Mouse (Mus musculus): ENCODE measurements around the gene Rin2. TPM values are rescaled to one million over a fixed set of nuclear protein-coding genes. Genes with fewer than 3 reads are reported as not detected.

The Rin2 gene
- polyA plus RNA-seq, 1 experiment from 2014 or later, result 11.9 TPM

- Histone ChIP-seq H3K4me2 (replicated peaks; ENCODE audit: low read depth) (no peak overlapping the region), H3K27me3 (replicated peaks; ENCODE audit: control insufficient read depth, insufficient read depth, low read length) (no peaks in the 10 kb centered on the region), H3K27ac (ENCODE audit: low read depth, low read length) (peak overlapping the region; percentile 17; the same call in 1 of the 2 replicates), H3K36me3 (ENCODE audit: control insufficient read depth, insufficient read depth) (peaks cover 75% of the 10 kb centered on the region), H3K9me3 (ENCODE audit: control insufficient read depth) (no peaks in the 10 kb centered on the region), H3K4me3 (ENCODE audit: low read depth, low read length) (no peak overlapping the region), H3K4me1 (replicated peaks; ENCODE audit: control insufficient read depth, insufficient read depth, low read length) (no peaks in the 10 kb centered on the region; the same call in 1 of the 2 replicates), H3K9ac (ENCODE audit: low read depth, low read length) (no peak overlapping the region)
- 72% methylated on average over 11 of the region's 11 CpGs for WGBS
- ATAC-seq, result no peak
- no peak for TF ChIP-seq CTCF (IDR thresholded peaks at IDR 0.05; ENCODE audit: low read depth)
These were observed 206.1 kb downstream of the Rin2 start for GRCm38 (mm10) chr2:145880887-145881747.

- no peak for ATAC-seq
- H3K4me2 ChIP-seq (replicated peaks; ENCODE audit: low read depth), result no peak overlapping the region
- 91% methylated on average over 5 of the region's 5 CpGs for WGBS
- H3K9ac ChIP-seq (ENCODE audit: low read depth, low read length), result no peak overlapping the region
- H3K9me3 ChIP-seq (ENCODE audit: control insufficient read depth), result no peaks in the 10 kb centered on the region
- H3K4me1 ChIP-seq (replicated peaks; ENCODE audit: control insufficient read depth, insufficient read depth, low read length), result no peaks in the 10 kb centered on the region; the same call in 1 of the 2 replicates
- peaks cover 72% of the 10 kb centered on the region for H3K36me3 ChIP-seq (ENCODE audit: control insufficient read depth, insufficient read depth)
- H3K4me3 ChIP-seq (ENCODE audit: low read depth, low read length), result no peak overlapping the region
- no peak for TF ChIP-seq CTCF (IDR thresholded peaks at IDR 0.05; ENCODE audit: low read depth)
- no peak overlapping the region for H3K27ac ChIP-seq (ENCODE audit: low read depth, low read length)
- no peaks in the 10 kb centered on the region for H3K27me3 ChIP-seq (replicated peaks; ENCODE audit: control insufficient read depth, insufficient read depth, low read length)
These were observed 206.9 kb downstream of the Rin2 start for GRCm38 (mm10) chr2:145881932-145882331.

GRCm38 (mm10) chr2:145882398-145882797 is 207.4 kb downstream of the Rin2 start:
- Histone ChIP-seq H3K4me2 (replicated peaks; ENCODE audit: low read depth) (no peak overlapping the region), H3K27me3 (replicated peaks; ENCODE audit: control insufficient read depth, insufficient read depth, low read length) (no peaks in the 10 kb centered on the region), H3K27ac (ENCODE audit: low read depth, low read length) (no peak overlapping the region), H3K9me3 (ENCODE audit: control insufficient read depth) (no peaks in the 10 kb centered on the region), H3K4me1 (replicated peaks; ENCODE audit: control insufficient read depth, insufficient read depth, low read length) (no peaks in the 10 kb centered on the region; the same call in 1 of the 2 replicates), H3K36me3 (ENCODE audit: control insufficient read depth, insufficient read depth) (peaks cover 68% of the 10 kb centered on the region), H3K9ac (ENCODE audit: low read depth, low read length) (no peak overlapping the region), H3K4me3 (ENCODE audit: low read depth, low read length) (no peak overlapping the region)
- no peak for ATAC-seq
- WGBS, result 22% methylated on average over 2 of the region's 2 CpGs
- TF ChIP-seq CTCF (IDR thresholded peaks at IDR 0.05; ENCODE audit: low read depth), result peak; percentile 79

GRCm38 (mm10) chr2:145884036-145884912 is 209.3 kb downstream of the Rin2 start:
- no peaks in the 10 kb centered on the region; the same call in 1 of the 2 replicates for H3K4me1 ChIP-seq (replicated peaks; ENCODE audit: control insufficient read depth, insufficient read depth, low read length)
- 47% methylated on average over 17 of the region's 17 CpGs for WGBS
- H3K36me3 ChIP-seq (ENCODE audit: control insufficient read depth, insufficient read depth), result peaks cover 50% of the 10 kb centered on the region
- ATAC-seq, result no peak
- no peak overlapping the region for H3K4me2 ChIP-seq (replicated peaks; ENCODE audit: low read depth)
- H3K9ac ChIP-seq (ENCODE audit: low read depth, low read length), result no peak overlapping the region
- no peaks in the 10 kb centered on the region for H3K9me3 ChIP-seq (ENCODE audit: control insufficient read depth)
- no peaks in the 10 kb centered on the region for H3K27me3 ChIP-seq (replicated peaks; ENCODE audit: control insufficient read depth, insufficient read depth, low read length)
- H3K4me3 ChIP-seq (ENCODE audit: low read depth, low read length), result no peak overlapping the region
- peak overlapping the region; percentile 57; the same call in 1 of the 2 replicates for H3K27ac ChIP-seq (ENCODE audit: low read depth, low read length)
- TF ChIP-seq CTCF (IDR thresholded peaks at IDR 0.05; ENCODE audit: low read depth), result no peak

- H3K9ac ChIP-seq (ENCODE audit: low read depth, low read length), result no peak overlapping the region
- H3K4me1 ChIP-seq (replicated peaks; ENCODE audit: control insufficient read depth, insufficient read depth, low read length), result no peaks in the 10 kb centered on the region; the same call in 1 of the 2 replicates
- no peak overlapping the region for H3K4me2 ChIP-seq (replicated peaks; ENCODE audit: low read depth)
- no peak overlapping the region for H3K4me3 ChIP-seq (ENCODE audit: low read depth, low read length)
- peaks cover 42% of the 10 kb centered on the region for H3K36me3 ChIP-seq (ENCODE audit: control insufficient read depth, insufficient read depth)
- 60% methylated on average over 14 of the region's 14 CpGs for WGBS
- no peaks in the 10 kb centered on the region for H3K27me3 ChIP-seq (replicated peaks; ENCODE audit: control insufficient read depth, insufficient read depth, low read length)
- ATAC-seq, result no peak
- no peak for TF ChIP-seq CTCF (IDR thresholded peaks at IDR 0.05; ENCODE audit: low read depth)
- peak overlapping the region; percentile 57; the same call in 1 of the 2 replicates for H3K27ac ChIP-seq (ENCODE audit: low read depth, low read length)
- no peaks in the 10 kb centered on the region for H3K9me3 ChIP-seq (ENCODE audit: control insufficient read depth)
These were observed 210.1 kb downstream of the Rin2 start for GRCm38 (mm10) chr2:145884913-145885785.

Measured in intestine, postnatal 0 days (tissue).